Mouse (Mus musculus) C2C12 (cell line): ENCODE measurements at regions not wholly inside any gene's neighbourhood (a gene's known extent, or its start where the extent isn't known, plus 50 kb on each side); places are given as distances from the start of the nearest gene placed in this dataset.

Experiments used
- CTCF ChIP-seq: IDR thresholded peaks from one replicate; pipeline ENCODE4 v1.5.1; 2011; ENCODE audit not compliant: control insufficient read depth, insufficient read depth, insufficient read length
- MAX ChIP-seq: IDR thresholded peaks from one replicate; pipeline ENCODE4 v1.6.1; 2011; ENCODE audit warnings: mild to moderate bottlenecking, control low read depth

GRCm38 (mm10) chr13:117114797-117115196, 89.5 kb upstream of the Parp8 start:
- TF ChIP-seq MAX (no peak), CTCF (no peak)
